Mouse (Mus musculus) kidney, adult 8-10 months (tissue): ENCODE measurements around the gene Ms4a6d.
A peak's percentile ranks its signal among the peaks of the same experiment; 100 is the strongest.
"Not testable (repeated sequence)": the region's sequence is repeated elsewhere in the genome, so short reads cannot be mapped to it uniquely, and the experiment has no call there.

Experiments
- DNase-seq, 2 experiments: peaks; one replicate each; pipeline ENCODE4 v3.0.0; 2022

Gene Ms4a6d

DNA sequence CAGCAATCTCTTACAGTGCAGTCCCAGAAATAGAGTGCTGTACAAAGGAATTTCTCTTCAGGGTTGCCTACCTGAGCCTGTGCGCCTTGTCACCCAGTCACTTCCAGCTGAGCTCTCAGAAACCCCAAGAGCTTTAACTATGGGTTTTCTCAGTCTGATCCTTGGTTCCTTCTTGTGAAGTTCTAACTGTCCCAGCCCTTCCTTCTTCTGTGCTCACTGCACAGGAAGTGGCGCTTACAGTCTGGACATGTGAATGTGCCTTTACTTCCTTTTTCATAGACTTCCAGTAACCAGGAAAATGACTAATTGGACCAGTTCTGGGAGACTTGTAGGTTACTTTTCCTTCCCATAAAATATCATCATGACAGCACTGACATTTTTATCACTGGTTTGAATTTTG lies at the start of gene Ms4a6d:
Ms4a6d (minus strand) TSS at position 247 of the 400 bp plus-strand sequence.
- DNase-seq = no peak

- DNase-seq = no peak
Observed at GRCm38 (mm10) chr19:11649564-11649963, 44.9 kb upstream of the Ms4a6d start.

DNA sequence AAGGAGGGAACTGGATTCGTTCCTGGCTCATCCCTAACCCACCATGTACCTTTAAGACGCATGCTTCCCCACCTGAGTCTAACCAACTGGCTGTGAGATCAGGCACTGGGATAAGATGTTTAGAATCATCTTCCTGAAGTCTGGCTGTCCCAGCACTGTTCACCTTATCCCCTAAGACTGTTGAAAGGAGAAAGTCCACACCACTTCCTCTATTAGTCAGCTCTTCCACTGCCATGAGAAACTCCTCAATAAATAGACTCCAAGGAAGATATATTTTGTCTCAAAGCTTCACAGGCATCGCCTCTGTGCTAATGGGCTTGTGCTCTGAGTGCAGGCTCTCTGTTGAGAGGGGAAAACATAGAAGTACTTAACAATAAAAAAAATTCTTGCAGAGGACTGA lies 41.5 kb upstream of the Ms4a6d start:
- no peak for DNase-seq

DNA sequence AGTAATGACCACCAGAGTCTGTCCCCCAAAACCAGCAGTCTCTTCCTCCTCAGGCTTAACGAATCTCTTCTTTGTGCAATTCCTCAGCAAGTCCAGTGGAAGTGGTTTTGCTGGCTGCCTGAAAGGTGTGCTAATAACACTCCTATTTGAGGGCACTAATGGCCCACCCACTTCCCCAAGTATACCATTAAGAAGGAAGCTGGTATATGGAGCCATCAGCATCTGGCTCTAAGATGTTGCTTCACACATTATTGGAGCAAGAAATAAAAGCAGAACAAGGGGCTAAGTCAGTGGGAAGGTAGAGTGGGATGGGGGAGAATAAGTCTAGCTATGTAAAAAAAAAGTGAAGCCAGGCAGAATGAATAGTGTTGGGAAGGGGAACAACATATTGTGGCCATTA lies 36.1 kb upstream of the Ms4a6d start, which contains the start of gene Ms4a3:
Ms4a3 (minus strand) TSS at position 120 of the 400 bp plus-strand sequence.
- no peak for DNase-seq

- DNase-seq = no peak
Observed at GRCm38 (mm10) chr19:11639038-11639437, 34.4 kb upstream of the Ms4a6d start.

- DNase-seq = no peak
Observed at GRCm38 (mm10) chr19:11635572-11635971, 30.9 kb upstream of the Ms4a6d start.

DNA sequence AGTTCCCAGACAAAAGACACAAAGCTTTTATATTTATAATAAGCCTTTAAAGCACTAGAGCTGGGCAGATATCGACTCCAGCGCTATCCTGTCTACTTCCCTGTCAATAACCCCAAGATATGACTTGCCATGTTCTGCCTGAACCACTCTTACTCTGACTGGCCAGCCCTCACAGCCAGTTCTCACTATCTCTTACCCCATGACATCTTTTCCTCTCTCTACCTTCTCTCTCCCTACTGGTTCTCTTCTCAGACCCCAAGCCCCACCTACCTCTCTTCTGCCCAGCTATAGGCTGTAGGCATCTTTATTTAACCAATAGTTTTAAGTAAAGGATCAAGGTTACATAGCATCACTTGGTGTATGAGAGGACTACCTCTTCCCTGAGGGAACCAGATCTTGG lies 29.7 kb upstream of the Ms4a6d start:
- DNase-seq = no peak

GRCm38 (mm10) chr19:11633732-11634131 lies 29.1 kb upstream of the Ms4a6d start:
- DNase-seq = no peak

DNA sequence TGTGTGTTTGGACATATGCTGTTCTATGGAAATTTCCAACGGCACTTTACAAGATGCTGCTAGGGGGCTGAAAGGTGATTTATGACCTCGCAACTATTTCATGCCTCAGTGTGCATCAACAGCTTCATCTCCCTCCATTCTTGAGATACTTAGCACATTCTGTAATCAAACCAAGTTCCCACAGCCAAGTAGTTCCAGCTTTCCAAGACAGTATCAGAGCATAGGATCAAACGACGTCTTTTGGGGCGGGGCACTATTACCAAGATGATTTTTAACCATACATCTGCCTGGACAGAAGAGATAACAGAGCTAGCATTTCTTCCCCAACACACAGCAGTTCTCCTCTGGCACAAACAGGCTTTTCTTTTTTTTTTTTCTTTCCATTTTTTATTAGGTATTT lies 20.6 kb upstream of the Ms4a6d start:
- no peak for DNase-seq

DNA sequence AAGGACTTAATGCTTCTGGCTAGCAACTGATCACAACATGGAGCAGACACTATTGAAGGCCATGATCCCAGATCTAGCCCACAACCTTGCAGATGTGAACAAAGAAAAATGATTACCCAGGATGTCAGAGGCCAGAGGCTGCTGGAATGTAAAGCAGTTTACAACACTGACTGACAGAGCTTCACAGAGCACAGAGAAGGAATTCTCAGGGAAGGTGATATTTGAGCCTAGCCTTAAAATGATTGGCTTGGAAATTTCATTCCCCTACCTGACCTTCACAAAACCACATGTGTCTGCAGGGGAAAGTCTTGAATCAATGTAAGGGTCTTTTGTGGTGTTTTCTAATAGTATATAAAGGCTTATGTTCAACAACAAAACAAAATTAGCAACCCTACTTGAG lies 20.2 kb upstream of the Ms4a6d start:
- no peak for DNase-seq

GRCm38 (mm10) chr19:11623551-11623950 lies 18.9 kb upstream of the Ms4a6d start, which contains the start of gene Ms4a2:
TSS of gene Ms4a2 (minus strand) at chr19:11623719.
- DNase-seq = no peak

- no peak for DNase-seq
Observed at GRCm38 (mm10) chr19:11617983-11618382, 13.3 kb upstream of the Ms4a6d start.

- DNase-seq = no peak
Observed at GRCm38 (mm10) chr19:11614805-11615204, 10.2 kb upstream of the Ms4a6d start.

GRCm38 (mm10) chr19:11613776-11614443 lies 9.3 kb upstream of the Ms4a6d start:
- no peak for DNase-seq

- DNase-seq = no peak
Observed at GRCm38 (mm10) chr19:11613084-11613483, 8.4 kb upstream of the Ms4a6d start.

- no peak for DNase-seq
Observed at GRCm38 (mm10) chr19:11612293-11612692, 7.6 kb upstream of the Ms4a6d start.

GRCm38 (mm10) chr19:11611541-11611945 lies 6.9 kb upstream of the Ms4a6d start:
- peak; percentile 2 to 7 for DNase-seq

DNA sequence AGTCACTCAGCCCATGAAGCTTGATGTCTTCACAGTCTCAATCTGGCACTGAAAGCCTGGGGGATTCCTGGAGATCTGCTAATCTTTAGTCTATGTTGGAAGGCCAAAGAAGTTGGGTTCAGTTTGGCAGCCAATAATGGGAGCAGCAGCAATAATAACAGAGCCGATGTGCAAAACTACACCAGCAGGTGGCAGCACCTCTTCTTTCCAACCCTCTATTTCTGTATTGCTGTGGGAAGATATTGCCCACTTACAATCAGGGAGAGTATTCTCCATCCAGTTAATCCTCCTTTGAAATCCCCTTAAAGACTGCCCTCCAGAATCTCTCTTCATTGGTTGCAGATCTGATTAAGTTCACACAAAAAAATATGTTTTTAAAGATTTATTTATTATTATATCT lies 3.5 kb upstream of the Ms4a6d start:
- peak; percentile 2 to 28 for DNase-seq

DNA sequence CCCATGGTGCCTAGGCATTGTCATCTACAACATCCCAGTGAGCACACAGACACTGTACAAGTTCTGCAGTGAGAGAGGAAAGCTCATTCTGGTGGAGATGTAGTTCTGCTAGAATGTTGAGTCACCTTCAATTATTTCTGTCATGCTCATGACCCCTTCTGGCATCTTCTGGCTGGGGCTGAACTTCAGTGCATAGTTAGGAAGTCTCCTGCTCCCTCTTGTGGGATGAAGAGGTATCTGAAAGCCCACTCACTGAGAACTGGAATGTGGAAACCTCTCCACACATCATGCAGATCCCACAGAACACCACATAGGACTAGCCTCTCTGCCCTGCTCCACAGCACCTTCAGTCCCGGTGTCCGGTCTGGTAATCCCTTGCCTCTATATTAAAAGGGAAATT lies 2.6 kb downstream of the Ms4a6d start:
- DNase-seq = no peak

DNA sequence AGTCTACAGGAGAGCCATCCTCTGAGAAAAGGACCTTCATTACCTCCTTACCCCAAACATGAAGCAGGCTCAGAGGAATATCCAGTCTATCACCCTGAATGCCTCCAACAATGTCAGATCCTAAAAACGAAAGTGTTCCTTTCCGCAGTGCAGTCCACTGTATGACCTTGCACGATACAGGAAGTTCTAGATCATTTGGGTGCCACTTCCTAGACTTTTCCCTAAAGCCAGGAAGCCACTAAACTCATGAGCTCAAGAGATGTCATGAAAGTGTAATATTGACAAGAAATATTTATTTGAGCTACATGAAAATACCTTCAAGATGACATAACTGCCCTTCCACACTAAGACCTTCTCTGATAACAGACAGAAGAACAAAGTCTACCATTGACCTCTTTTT lies 3.3 kb downstream of the Ms4a6d start:
- DNase-seq = no peak

- DNase-seq = no peak
Observed at GRCm38 (mm10) chr19:11589891-11590449, 14.7 kb downstream of the Ms4a6d start.

GRCm38 (mm10) chr19:11589205-11589604 lies 15.4 kb downstream of the Ms4a6d start:
- DNase-seq = no peak

GRCm38 (mm10) chr19:11574965-11575364 lies 29.7 kb downstream of the Ms4a6d start:
- peak in 1 of 2 experiments; percentile 15 for DNase-seq

DNA sequence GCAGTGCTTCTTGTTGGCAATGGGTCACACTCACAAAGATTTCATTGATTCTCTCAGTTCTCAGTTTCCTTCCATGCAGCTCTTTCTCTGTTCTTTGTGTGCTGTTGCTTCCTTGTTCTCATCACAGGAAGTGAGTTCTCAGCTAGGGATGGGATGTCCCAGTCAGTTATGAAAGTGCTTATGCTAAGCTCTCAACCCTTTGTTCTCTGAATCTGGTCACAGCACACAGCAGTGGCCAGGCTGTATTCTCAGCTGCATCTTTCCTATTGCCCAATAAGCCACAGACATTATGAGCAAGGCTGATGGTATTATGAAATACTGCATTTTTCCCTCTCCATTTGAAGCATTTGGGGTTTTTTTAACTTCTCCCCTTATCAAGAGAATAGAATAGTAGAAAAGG lies 45.1 kb downstream of the Ms4a6d start:
- not testable (repeated sequence) for DNase-seq

DNA sequence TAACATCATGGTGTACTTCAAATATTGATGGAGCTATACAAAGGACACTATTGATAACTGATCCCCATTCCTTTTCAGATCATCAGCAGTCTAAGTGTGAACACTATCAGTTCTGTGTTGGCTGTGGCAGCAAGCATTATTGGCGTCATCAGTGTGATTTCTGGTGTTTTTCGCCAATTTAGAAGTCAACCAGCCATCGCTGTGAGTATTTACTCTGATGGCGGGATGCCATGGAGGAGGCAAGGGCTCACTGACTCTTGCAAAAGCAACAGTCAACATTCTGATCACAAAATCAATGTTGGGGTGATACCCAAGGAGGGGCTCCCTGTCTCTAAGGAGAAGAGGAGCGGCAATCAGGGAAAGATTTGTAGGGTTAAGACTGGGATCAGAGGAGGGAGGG lies 49.9 kb downstream of the Ms4a6d start:
- no peak for DNase-seq
